Mouse (Mus musculus) CH12.LX (cell line): ENCODE data around the gene Bok. TPM values are rescaled to one million over a fixed set of nuclear protein-coding genes. Genes with fewer than 3 reads are reported as not detected.

Experiments used
- DNase-seq: peaks from one replicate; pipeline ENCODE4 v3.0.0-alpha.2; 2013; ENCODE audit errors: extremely low read depth
- H3K27ac ChIP-seq: 2 replicates; pipeline ENCODE4 v1.5.1; 2012; ENCODE audit warnings: low read depth, mild to moderate bottlenecking, control low read depth, moderate library complexity; ENCODE audit not compliant: insufficient read depth
- H3K27me3 ChIP-seq: replicated peaks from 2 replicates; pipeline ENCODE3; 2012; ENCODE audit warnings: inconsistent platforms
- H3K36me3 ChIP-seq, 2 experiments: replicated peaks in 1 of 2; 2 replicates each; pipeline versions ENCODE3 to v1.6.1; 2012; ENCODE audit warnings: inconsistent platforms in 1 of 2, low read length in 1 of 2, mild to moderate bottlenecking in 1 of 2, mixed read lengths in 1 of 2, moderate library complexity in 1 of 2; ENCODE audit not compliant: control insufficient read depth in 1 of 2, insufficient read depth in 1 of 2
- H3K4me1 ChIP-seq, 2 experiments: 2 replicates each; pipeline ENCODE4 v1.6.1; 2012; ENCODE audit warnings: inconsistent platforms in 1 of 2, moderate library complexity in 1 of 2; ENCODE audit not compliant: insufficient read depth in 2 of 2, control insufficient read depth in 1 of 2
- H3K4me2 ChIP-seq: 2 replicates; pipeline ENCODE4 v1.6.1; 2012; ENCODE audit warnings: low read depth, mild to moderate bottlenecking, control low read depth; ENCODE audit not compliant: poor library complexity, insufficient read depth, severe bottlenecking
- H3K4me3 ChIP-seq, 3 experiments: fragments of 150-350 bp in 1 of 3; sonication (generic) in 1 of 3; replicated peaks in 1 of 3; 2 replicates each; pipeline versions ENCODE3 to v1.5.1; 2011 to 2012; ENCODE audit warnings: low read depth in 2 of 3, low read length in 2 of 3, mild to moderate bottlenecking in 2 of 3, moderate library complexity in 2 of 3, control low read depth in 1 of 3, improper control_type of control experiment in 1 of 3, inconsistent platforms in 1 of 3, mixed read lengths in 1 of 3; ENCODE audit not compliant: poor library complexity in 1 of 3
- H3K79me2 ChIP-seq: replicated peaks from 2 replicates; pipeline ENCODE4 v1.6.1; 2012; ENCODE audit warnings: mild to moderate bottlenecking, moderate library complexity; ENCODE audit not compliant: control insufficient read depth, poor library complexity, insufficient read depth, severe bottlenecking; ENCODE audit errors: extremely low read depth
- H3K9ac ChIP-seq: 2 replicates; pipeline ENCODE4 v1.6.1; 2012; ENCODE audit warnings: low read depth, mild to moderate bottlenecking, control low read depth, moderate library complexity; ENCODE audit not compliant: insufficient read depth
- H3K9me3 ChIP-seq: replicated peaks from 2 replicates; pipeline ENCODE3; 2012; ENCODE audit warnings: low read length, inconsistent platforms, mixed read lengths
- CHD1 ChIP-seq: IDR thresholded peaks from 2 replicates; pipeline ENCODE4 v1.6.1; 2012; ENCODE audit warnings: low read depth, low read length, improper control_type of control experiment, inconsistent platforms
- CTCF ChIP-seq, 2 experiments: IDR thresholded peaks in 1 of 2; conservative IDR thresholded peaks in 1 of 2; 2 replicates each; pipeline ENCODE4 v1.5.1; 2011 to 2012; ENCODE audit warnings: low read depth in 2 of 2, low read length in 2 of 2, improper control_type of control experiment in 1 of 2, inconsistent platforms in 1 of 2, mild to moderate bottlenecking in 1 of 2, moderate library complexity in 1 of 2
- ELF1 ChIP-seq: IDR thresholded peaks from 2 replicates; pipeline ENCODE4 v1.6.1; 2014; ENCODE audit warnings: low read depth, mild to moderate bottlenecking, inconsistent platforms, low read length, improper control_type of control experiment
- EP300 ChIP-seq: IDR thresholded peaks from 2 replicates; pipeline ENCODE4 v1.6.1; 2011; ENCODE audit warnings: low read length, improper control_type of control experiment
- GABPA ChIP-seq: IDR thresholded peaks from 2 replicates; pipeline ENCODE4 v1.6.1; 2012; ENCODE audit warnings: low read depth, low read length, improper control_type of control experiment, inconsistent platforms; ENCODE audit not compliant: insufficient replicate concordance
- HCFC1 ChIP-seq: IDR thresholded peaks from 2 replicates; pipeline ENCODE4 v1.6.1; 2012; ENCODE audit warnings: low read depth, mild to moderate bottlenecking, inconsistent platforms, low read length, improper control_type of control experiment
- IRF4 ChIP-seq: IDR thresholded peaks from 2 replicates; pipeline ENCODE4 v1.6.1; 2014; ENCODE audit warnings: low read depth, mild to moderate bottlenecking, inconsistent platforms, low read length, improper control_type of control experiment
- JUN ChIP-seq: IDR thresholded peaks from 2 replicates; pipeline ENCODE4 v1.6.1; 2011; ENCODE audit warnings: low read depth, mild to moderate bottlenecking, low read length, improper control_type of control experiment, moderate library complexity; ENCODE audit not compliant: insufficient read depth
- JUND ChIP-seq: conservative IDR thresholded peaks from 2 replicates; pipeline ENCODE4 v1.6.1; 2011; ENCODE audit warnings: low read depth, low read length, improper control_type of control experiment
- KAT2A ChIP-seq: IDR thresholded peaks from 2 replicates; pipeline ENCODE4 v1.6.1; 2012; ENCODE audit warnings: low read length, improper control_type of control experiment, inconsistent platforms; ENCODE audit not compliant: insufficient replicate concordance
- MAFK ChIP-seq: IDR thresholded peaks from 2 replicates; pipeline ENCODE4 v1.6.1; 2011; ENCODE audit warnings: low read length, improper control_type of control experiment; ENCODE audit not compliant: insufficient replicate concordance
- MEF2A ChIP-seq: IDR thresholded peaks from 2 replicates; pipeline ENCODE4 v1.6.1; 2014; ENCODE audit warnings: low read depth, mild to moderate bottlenecking, inconsistent platforms, low read length, improper control_type of control experiment, borderline replicate concordance
- PAX5 ChIP-seq: IDR thresholded peaks from 2 replicates; pipeline ENCODE4 v1.6.1; 2012; ENCODE audit warnings: low read length, inconsistent platforms, mixed read lengths
- POLR2A ChIP-seq: IDR thresholded peaks from 2 replicates; pipeline ENCODE4 v1.6.1; 2011; ENCODE audit warnings: low read depth, mild to moderate bottlenecking, improper control_type of control experiment, low read length
- RCOR1 ChIP-seq: conservative IDR thresholded peaks from 2 replicates; pipeline ENCODE4 v1.6.1; 2012; ENCODE audit warnings: low read depth, mild to moderate bottlenecking, inconsistent platforms, low read length, improper control_type of control experiment
- SIN3A ChIP-seq: IDR thresholded peaks from 2 replicates; pipeline ENCODE4 v1.6.1; 2012; ENCODE audit warnings: low read length, improper control_type of control experiment, inconsistent platforms
- SMC3 ChIP-seq: IDR thresholded peaks from 2 replicates; pipeline ENCODE4 v1.6.1; 2011; ENCODE audit warnings: low read depth, low read length, improper control_type of control experiment
- TBP ChIP-seq: conservative IDR thresholded peaks from 2 replicates; pipeline ENCODE4 v1.6.1; 2011; ENCODE audit warnings: low read depth, low read length, improper control_type of control experiment
- UBTF ChIP-seq: IDR thresholded peaks from 2 replicates; pipeline ENCODE4 v1.6.1; 2012; ENCODE audit warnings: low read depth, mild to moderate bottlenecking, inconsistent platforms, low read length, improper control_type of control experiment, moderate library complexity
- ZC3H11A ChIP-seq: IDR thresholded peaks from 2 replicates; pipeline ENCODE4 v1.6.1; 2012; ENCODE audit warnings: low read depth, mild to moderate bottlenecking, inconsistent platforms, low read length, improper control_type of control experiment
- ZKSCAN1 ChIP-seq: IDR thresholded peaks from 2 replicates; pipeline ENCODE4 v1.6.1; 2012; ENCODE audit warnings: low read depth, inconsistent platforms, low read length, improper control_type of control experiment, borderline replicate concordance
- ZMIZ1 ChIP-seq: IDR thresholded peaks from 2 replicates; pipeline ENCODE4 v1.6.1; 2012; ENCODE audit warnings: low read depth, mild to moderate bottlenecking, inconsistent platforms, low read length, improper control_type of control experiment
- ZNF384 ChIP-seq: IDR thresholded peaks from 2 replicates; pipeline ENCODE4 v1.6.1; 2012; ENCODE audit warnings: low read depth, low read length, improper control_type of control experiment, inconsistent platforms
- dilution Hi-C: fragments of 300-500 bp; cut with MboI; formaldehyde crosslinking; loops from 2 replicates; pipeline ENCODE4 v1.14.3; 2020; ENCODE audit warnings: low sequenced_read_pairs; ENCODE audit not compliant: extremely low pct_unique_long_range_greater_than_20kb, extremely low pct_ligation_motif_present
- in situ Hi-C: fragments of 300-500 bp; cut with MboI; formaldehyde crosslinking; loops from 3 replicates; pipeline ENCODE4 v1.14.3; 2019; ENCODE audit warnings: low sequenced_read_pairs, low pct_ligation_motif_present, low pct_unique_long_range_greater_than_20kb, mixed read lengths
- polyA plus RNA-seq: library from polyadenylated mRNA; unstranded; fragments of >175 nt; gene quantifications from 2 replicates; pipeline ENCODE4 v1.2.1, GENCODE M21; 2012; ENCODE audit warnings: low read depth; ENCODE audit not compliant: insufficient read length
- total RNA-seq, 2 experiments: library from RNA; depleted of rRNA; stranded (reverse); fragments of 300-350 nt in 1 of 2; fragments of >200 nt in 1 of 2; gene quantifications; 2 replicates each; pipeline ENCODE4 v1.2.3; 2012 to 2014

Bok gene
- total and polyA plus RNA-seq, 3 experiments = 0.08 TPM; not detected in 2

GRCm38 (mm10) chr1:93688154-93688553, 2.7 kb downstream of the Bok start:
- H3K9ac ChIP-seq = no peak overlapping the region
- peaks cover 0 to 2% of the 10 kb centered on the region in 2 experiments for H3K36me3 ChIP-seq
- H3K4me3 ChIP-seq = no peak overlapping the region
- no peak for TF ChIP-seq CHD1
- no peak for TF ChIP-seq MAFK
- TF ChIP-seq ZC3H11A = no peak
- TF ChIP-seq MEF2A = no peak
- no peak for TF ChIP-seq ZNF384
- TF ChIP-seq GABPA = no peak
- TF ChIP-seq KAT2A = no peak
- TF ChIP-seq UBTF = no peak
- no peak for TF ChIP-seq JUND
- TF ChIP-seq HCFC1 = no peak
- no peak for TF ChIP-seq SMC3
- in situ Hi-C loops (no loop called here), dilution Hi-C loops (no loop called here)
- no peak overlapping the region for H3K4me2 ChIP-seq
- H3K9me3 ChIP-seq = peaks cover 8% of the 10 kb centered on the region
- H3K79me2 ChIP-seq = no peaks in the 10 kb centered on the region
- H3K27ac ChIP-seq = no peak overlapping the region
- peaks cover 22% of the 10 kb centered on the region for H3K27me3 ChIP-seq
- DNase-seq = no peak
- H3K4me1 ChIP-seq = peaks cover 0 to 5% of the 10 kb centered on the region in 2 experiments; a peak in 1 of 4 replicates

GRCm38 (mm10) chr1:93689901-93690496, 4.5 kb downstream of the Bok start:
- Histone ChIP-seq H3K36me3 (peaks cover 0 to 2% of the 10 kb centered on the region in 2 experiments), H3K27ac (no peak overlapping the region), H3K27me3 (peaks cover 18% of the 10 kb centered on the region), H3K4me2 (no peak overlapping the region), H3K79me2 (no peaks in the 10 kb centered on the region), H3K4me1 (peaks cover 0 to 5% of the 10 kb centered on the region in 2 experiments; a peak in 1 of 4 replicates), H3K9ac (no peak overlapping the region), H3K9me3 (peaks cover 8% of the 10 kb centered on the region), H3K4me3 (no peak overlapping the region)
- dilution Hi-C loops (no loop called here), in situ Hi-C loops (no loop called here)
- TF ChIP-seq ZMIZ1 = no peak
- no peak for TF ChIP-seq CTCF (conservative IDR thresholded peaks at IDR 0.05 in 1 of 2, IDR thresholded peaks at IDR 0.05 in 1 of 2; ENCODE audit: low read depth in 2 of 2, low read length in 2 of 2)
- no peak for TF ChIP-seq JUN
- DNase-seq = no peak

- H3K4me1 ChIP-seq = peaks cover 0 to 5% of the 10 kb centered on the region in 2 experiments; a peak in 1 of 4 replicates
- in situ Hi-C loops (no loop called here), dilution Hi-C loops (no loop called here)
- DNase-seq = no peak
- H3K36me3 ChIP-seq = peaks cover 0 to 2% of the 10 kb centered on the region in 2 experiments
- no peak overlapping the region for H3K4me2 ChIP-seq
- H3K27me3 ChIP-seq = peaks cover 9% of the 10 kb centered on the region
- no peak overlapping the region for H3K27ac ChIP-seq
- no peak for TF ChIP-seq EP300
- TF ChIP-seq ZKSCAN1 = no peak
- no peak for TF ChIP-seq GABPA
- TF ChIP-seq POLR2A = no peak
- TF ChIP-seq TBP = no peak
- no peak for TF ChIP-seq RCOR1
- TF ChIP-seq SIN3A = no peak
- no peak for TF ChIP-seq PAX5
- no peak for TF ChIP-seq UBTF
- TF ChIP-seq ELF1 = no peak
- no peak for TF ChIP-seq ZNF384
- TF ChIP-seq IRF4 = no peak
- H3K9ac ChIP-seq = no peak overlapping the region
- H3K9me3 ChIP-seq = peaks cover 5% of the 10 kb centered on the region
- H3K79me2 ChIP-seq = no peaks in the 10 kb centered on the region
- no peak overlapping the region for H3K4me3 ChIP-seq
Measured at GRCm38 (mm10) chr1:93691106-93691505, 5.6 kb downstream of the Bok start.
